Mouse (Mus musculus) neural tube, embryonic 13.5 days (tissue): ENCODE data around the gene Dennd6a. TPM values are rescaled to one million over a fixed set of nuclear protein-coding genes. Genes with fewer than 3 reads are reported as not detected.

Experiments
- ATAC-seq: fragments of 200-750 bp; cut with Nextera tagmentation; 2 replicates; pipeline ENCODE4 v1.8.0; 2017; ENCODE audit warnings: low read depth, mild to moderate bottlenecking, moderate TSS enrichment, moderate library complexity
- H3K27ac ChIP-seq: fragments of 300-500 bp; sonication (generic); replicated peaks from 2 replicates; pipeline ENCODE4 v1.5.1; 2015; ENCODE audit warnings: moderate library complexity, mild to moderate bottlenecking, inconsistent platforms
- H3K27me3 ChIP-seq: fragments of 300-500 bp; sonication (generic); 2 replicates; pipeline ENCODE4 v1.6.1; 2015; ENCODE audit warnings: mild to moderate bottlenecking, inconsistent platforms
- H3K36me3 ChIP-seq: fragments of 300-500 bp; sonication (generic); 2 replicates; pipeline ENCODE4 v1.6.1; 2015; ENCODE audit warnings: mild to moderate bottlenecking, inconsistent platforms
- H3K4me1 ChIP-seq: fragments of 300-500 bp; sonication (generic); replicated peaks from 2 replicates; pipeline ENCODE4 v1.6.1; 2015; ENCODE audit warnings: inconsistent platforms
- H3K4me2 ChIP-seq: fragments of 300-500 bp; sonication (generic); 2 replicates; pipeline ENCODE4 v1.6.1; 2015; ENCODE audit warnings: inconsistent platforms, mild to moderate bottlenecking, moderate library complexity
- H3K4me3 ChIP-seq: fragments of 300-500 bp; sonication (generic); 2 replicates; pipeline ENCODE4 v1.5.1; 2015; ENCODE audit warnings: mild to moderate bottlenecking, inconsistent platforms
- H3K9ac ChIP-seq: fragments of 300-500 bp; sonication (generic); 2 replicates; pipeline ENCODE4 v1.6.1; 2015; ENCODE audit warnings: moderate library complexity, mild to moderate bottlenecking, inconsistent platforms
- H3K9me3 ChIP-seq: fragments of 300-500 bp; sonication (generic); 2 replicates; pipeline ENCODE4 v1.6.1; 2016; ENCODE audit warnings: inconsistent platforms
- WGBS: fragments of 180-500 bp; shearing (Covaris S2); methylation state at CpG from one replicate; pipeline ENCODE4 v1.1.7; 2015; 5-methylcytosine and 5-hydroxymethylcytosine counted together
- polyA plus RNA-seq: library from polyadenylated mRNA; unstranded; fragments of >200 nt; fragmentation: Nextera tagmentation; extraction: Ambion mirVana; gene quantifications from 2 replicates; pipeline ENCODE4 v1.2.1, GENCODE M21; 2015

Dennd6a gene
- polyA plus RNA-seq, 1 experiment from 2014 or later, result 19.5 TPM

DNA sequence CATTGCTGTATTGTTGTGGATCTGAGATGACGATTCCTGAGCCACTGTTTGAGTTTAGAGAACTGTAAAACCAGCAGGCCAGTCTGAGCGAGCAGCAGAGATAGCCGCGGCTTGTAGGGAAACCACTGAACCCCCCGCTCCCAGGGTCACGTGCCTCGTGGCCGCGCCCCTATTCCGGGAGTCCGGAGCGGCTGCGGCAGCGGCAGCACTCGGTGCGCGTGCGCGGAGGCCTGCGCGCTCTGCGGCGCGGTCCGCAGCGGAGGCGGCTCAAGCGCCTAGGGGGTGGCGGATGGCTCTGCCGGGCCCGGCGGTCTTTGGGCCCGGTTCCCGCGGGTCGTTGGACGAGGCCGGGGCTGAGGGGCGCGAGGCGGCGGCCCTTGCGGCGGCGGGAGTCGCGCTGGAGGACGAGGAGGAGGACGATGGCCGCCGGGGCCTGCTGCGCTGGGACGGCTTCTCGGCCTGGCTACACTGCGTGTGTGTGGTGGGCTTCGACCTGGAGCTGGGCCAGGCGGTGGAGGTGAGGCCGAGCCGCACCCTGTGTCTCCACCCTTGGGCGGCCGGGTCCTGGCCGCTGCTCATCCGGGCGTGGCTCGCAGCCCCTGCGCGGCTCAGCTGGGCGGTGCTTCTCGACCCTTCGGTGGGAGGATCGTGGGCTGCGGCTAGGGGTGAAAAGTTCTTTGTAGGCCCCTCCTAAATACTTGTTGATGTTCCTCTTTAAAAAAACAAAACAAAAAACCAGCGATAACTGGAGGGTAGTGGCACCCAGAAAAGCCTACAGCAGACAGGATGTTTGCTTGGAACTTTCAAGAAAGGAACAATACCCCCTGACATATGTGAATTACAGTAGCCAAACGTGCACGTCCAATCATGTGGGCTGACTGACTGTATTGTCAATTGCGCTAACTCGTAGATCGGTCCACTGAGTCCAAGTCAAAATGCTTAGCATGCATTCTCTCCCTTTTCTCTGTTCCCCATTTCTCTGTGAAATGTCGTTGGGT, 6.0 kb downstream of the Dennd6a start:
- Histone ChIP-seq H3K27me3 (no peaks in the 10 kb centered on the region), H3K4me1 (peaks cover 16% of the 10 kb centered on the region), H3K4me3 (peak overlapping the region; percentile 69), H3K9ac (peak overlapping the region; percentile 99), H3K27ac (peak overlapping the region; percentile 95), H3K9me3 (no peaks in the 10 kb centered on the region), H3K36me3 (peaks cover 5% of the 10 kb centered on the region; the same call in 1 of the 2 replicates), H3K4me2 (peak overlapping the region; percentile 70)
- peak; percentile 97 for ATAC-seq
- under 1% methylated on average over 79 of the region's 79 CpGs for WGBS

DNA sequence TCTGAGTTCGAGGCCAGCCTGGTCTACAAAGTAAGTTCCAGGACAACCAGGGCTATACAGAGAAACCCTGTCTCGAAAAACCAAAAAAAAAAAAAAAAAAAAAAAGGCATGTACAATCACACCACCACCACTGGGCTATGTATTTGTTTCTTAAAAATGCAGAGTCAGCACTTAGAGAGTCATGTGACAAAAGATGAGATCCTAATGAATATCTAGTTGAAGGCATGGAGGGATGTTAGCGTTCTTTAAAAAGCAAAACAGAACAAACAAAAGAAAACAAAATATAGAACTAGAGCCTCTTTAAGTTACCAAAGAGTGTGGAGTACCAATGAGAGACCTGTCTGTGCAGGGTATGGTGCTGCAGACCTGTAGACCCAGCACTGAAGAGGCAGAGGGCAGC, 10.0 kb downstream of the Dennd6a start:
- Histone ChIP-seq H3K36me3 (peaks cover 12% of the 10 kb centered on the region), H3K9ac (no peak overlapping the region), H3K27me3 (no peaks in the 10 kb centered on the region), H3K4me1 (peaks cover 19% of the 10 kb centered on the region), H3K4me2 (no peak overlapping the region), H3K4me3 (no peak overlapping the region), H3K9me3 (no peaks in the 10 kb centered on the region), H3K27ac (no peak overlapping the region)
- no peak for ATAC-seq
- WGBS, result 80% methylated on average over 3 of the region's 3 CpGs

DNA sequence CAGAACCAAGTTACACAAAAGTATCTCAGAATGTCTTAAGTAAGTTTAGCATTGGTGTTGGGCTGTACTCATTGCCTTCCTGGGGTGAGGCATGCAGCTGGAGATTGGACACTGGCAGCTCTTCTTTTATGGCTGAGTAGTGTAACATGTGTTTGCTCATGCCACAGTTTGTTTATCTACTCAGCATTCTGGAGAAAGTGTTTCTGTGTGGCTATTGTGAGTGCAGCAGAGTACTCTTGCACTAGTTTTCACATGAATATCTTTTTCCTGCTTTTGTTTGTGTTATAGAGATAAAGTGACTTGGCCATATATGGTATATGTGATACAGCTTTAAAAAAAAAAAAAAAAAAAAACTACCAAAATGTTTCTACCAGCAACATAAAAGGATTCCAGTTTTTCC, 13.5 kb downstream of the Dennd6a start:
- Histone ChIP-seq H3K27ac (no peak overlapping the region), H3K4me3 (no peak overlapping the region), H3K9me3 (no peaks in the 10 kb centered on the region), H3K4me1 (peaks cover 4% of the 10 kb centered on the region; the same call in 1 of the 2 replicates), H3K27me3 (no peaks in the 10 kb centered on the region), H3K9ac (no peak overlapping the region), H3K4me2 (no peak overlapping the region), H3K36me3 (peaks cover 7% of the 10 kb centered on the region)
- no peak for ATAC-seq

DNA sequence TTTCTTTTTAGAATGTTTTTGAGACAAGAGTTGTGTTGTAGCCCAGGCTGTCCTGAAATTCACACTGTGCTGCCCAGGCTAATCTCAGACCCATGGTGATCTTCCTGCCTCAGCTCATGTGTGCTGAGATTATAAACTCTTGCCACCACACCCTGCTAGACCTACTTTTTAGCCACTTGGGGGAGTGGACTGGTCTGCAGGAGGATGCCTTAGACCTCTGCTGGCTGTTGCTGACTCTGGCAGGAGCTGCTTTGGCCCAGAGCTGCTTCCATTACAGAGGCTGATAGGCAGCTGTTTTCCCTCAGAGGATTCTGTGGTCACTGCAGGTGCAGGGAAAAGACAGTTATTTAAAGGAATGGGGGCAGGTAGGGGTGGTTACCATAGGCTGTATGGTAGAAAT, 17.7 kb downstream of the Dennd6a start:
- H3K27me3 ChIP-seq, result no peaks in the 10 kb centered on the region

DNA sequence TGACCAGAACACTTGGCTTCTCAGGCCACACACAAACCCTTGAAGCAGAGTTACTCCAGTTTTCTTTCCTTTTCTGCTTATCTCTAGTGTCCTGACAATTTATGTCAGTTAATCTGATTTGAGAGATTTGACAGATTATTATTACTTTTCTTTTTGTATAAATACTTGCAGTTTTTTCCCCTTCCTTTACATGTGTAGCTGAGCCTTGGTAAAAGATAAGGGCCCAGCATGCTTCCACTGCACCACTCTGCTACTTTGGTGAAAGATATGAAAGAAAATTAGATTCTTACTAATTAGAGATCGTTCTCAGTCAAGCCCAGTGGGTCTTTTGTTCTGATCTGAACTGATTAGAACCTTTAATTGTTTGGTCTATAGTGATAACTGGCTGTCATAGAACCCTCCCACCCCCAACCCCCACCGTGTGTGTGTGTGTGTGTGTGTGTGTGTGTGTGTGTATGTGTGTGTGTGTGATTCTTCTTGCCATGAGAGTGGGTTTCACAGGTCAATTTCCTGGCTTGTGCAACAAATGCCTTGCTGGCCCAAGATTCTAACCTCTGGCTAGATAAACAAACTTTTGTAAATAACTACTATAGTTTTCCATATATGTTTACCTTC, 19.7 kb downstream of the Dennd6a start:
- H3K27me3 ChIP-seq, result no peaks in the 10 kb centered on the region
- no peak overlapping the region for H3K4me2 ChIP-seq
- no peaks in the 10 kb centered on the region for H3K9me3 ChIP-seq
- H3K36me3 ChIP-seq, result peaks cover 31% of the 10 kb centered on the region
- no peak overlapping the region for H3K4me3 ChIP-seq
- no peak overlapping the region for H3K9ac ChIP-seq
- no peaks in the 10 kb centered on the region for H3K4me1 ChIP-seq
- no peak for ATAC-seq
- no peak overlapping the region for H3K27ac ChIP-seq
- WGBS, result 92% methylated on average over 2 of the region's 2 CpGs

More for the DNA sequence above, 17.7 kb downstream of the Dennd6a start:
- H3K27ac ChIP-seq, result no peak overlapping the region
- no peak overlapping the region for H3K4me3 ChIP-seq
- no peaks in the 10 kb centered on the region for H3K9me3 ChIP-seq
- no peaks in the 10 kb centered on the region; the same call in 1 of the 2 replicates for H3K4me1 ChIP-seq
- no peak for ATAC-seq
- no peak overlapping the region for H3K9ac ChIP-seq
- H3K36me3 ChIP-seq, result peaks cover 19% of the 10 kb centered on the region
- no peak overlapping the region for H3K4me2 ChIP-seq

DNA sequence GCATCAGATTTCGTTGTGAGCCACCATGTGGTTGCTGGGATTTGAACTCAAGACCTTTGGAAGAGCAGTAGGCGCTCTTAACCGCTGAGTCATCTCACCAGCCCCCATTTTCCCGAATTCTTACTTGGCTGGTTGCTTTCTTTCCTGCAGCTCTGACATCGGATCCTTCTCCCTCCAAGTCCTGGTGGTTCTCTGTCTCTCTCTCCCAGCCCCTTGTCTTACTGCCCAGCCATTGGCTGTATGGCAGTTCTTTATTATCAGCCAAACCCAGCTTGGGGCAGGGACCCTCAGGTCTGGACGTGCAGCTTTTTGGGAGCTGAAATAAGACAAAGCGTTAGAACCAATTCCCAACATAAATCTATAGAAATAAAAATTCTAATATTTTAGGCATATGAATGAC, 21.5 kb downstream of the Dennd6a start:
- whole genome bisulfite sequencing, result 94% methylated on average over 7 of the region's 7 CpGs
- no peak for ATAC-seq

DNA sequence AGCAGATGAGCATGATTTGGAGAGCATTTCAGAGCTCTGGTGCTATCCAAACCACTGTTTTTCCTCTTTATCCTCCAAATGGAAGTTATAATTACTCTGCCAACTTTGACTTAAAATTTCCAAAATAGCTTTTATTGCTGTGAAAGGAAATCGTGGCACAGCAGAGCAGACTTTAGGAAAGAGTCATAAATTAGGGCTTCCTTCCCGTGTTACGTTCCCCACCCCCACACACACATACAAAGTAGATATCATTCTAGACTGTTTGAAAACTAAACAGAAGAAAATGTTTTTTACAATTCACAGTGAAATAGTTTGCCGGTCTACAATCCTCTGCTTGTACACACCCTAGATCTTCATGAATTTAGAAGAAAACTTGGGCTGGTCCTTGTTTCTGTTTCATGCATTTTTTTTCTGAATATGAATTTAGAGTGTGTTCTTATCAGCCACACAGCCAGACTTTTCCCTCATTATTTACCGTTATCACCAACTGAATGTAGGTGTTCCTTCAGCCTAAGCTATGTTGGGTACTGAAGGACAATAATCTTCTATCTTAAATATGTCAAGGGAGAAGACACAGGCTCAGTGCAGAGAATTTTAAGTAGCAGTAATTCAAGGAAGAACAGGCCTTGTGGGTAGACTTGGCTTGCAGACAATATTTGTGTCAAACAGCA, 22.2 kb downstream of the Dennd6a start:
- 79% methylated on average over 5 of the region's 5 CpGs for WGBS
- Histone ChIP-seq H3K9me3 (no peaks in the 10 kb centered on the region), H3K27me3 (no peaks in the 10 kb centered on the region), H3K9ac (no peak overlapping the region), H3K4me2 (no peak overlapping the region), H3K4me3 (no peak overlapping the region), H3K4me1 (no peaks in the 10 kb centered on the region), H3K36me3 (peaks cover 52% of the 10 kb centered on the region), H3K27ac (no peak overlapping the region)
- no peak for ATAC-seq

More for the DNA sequence above, 21.5 kb downstream of the Dennd6a start:
- H3K4me1 ChIP-seq, result no peaks in the 10 kb centered on the region
- H3K4me2 ChIP-seq, result no peak overlapping the region
- no peak overlapping the region for H3K9ac ChIP-seq
- no peaks in the 10 kb centered on the region for H3K27me3 ChIP-seq
- H3K27ac ChIP-seq, result no peak overlapping the region
- H3K36me3 ChIP-seq, result peaks cover 46% of the 10 kb centered on the region
- H3K4me3 ChIP-seq, result no peak overlapping the region
- H3K9me3 ChIP-seq, result no peaks in the 10 kb centered on the region

DNA sequence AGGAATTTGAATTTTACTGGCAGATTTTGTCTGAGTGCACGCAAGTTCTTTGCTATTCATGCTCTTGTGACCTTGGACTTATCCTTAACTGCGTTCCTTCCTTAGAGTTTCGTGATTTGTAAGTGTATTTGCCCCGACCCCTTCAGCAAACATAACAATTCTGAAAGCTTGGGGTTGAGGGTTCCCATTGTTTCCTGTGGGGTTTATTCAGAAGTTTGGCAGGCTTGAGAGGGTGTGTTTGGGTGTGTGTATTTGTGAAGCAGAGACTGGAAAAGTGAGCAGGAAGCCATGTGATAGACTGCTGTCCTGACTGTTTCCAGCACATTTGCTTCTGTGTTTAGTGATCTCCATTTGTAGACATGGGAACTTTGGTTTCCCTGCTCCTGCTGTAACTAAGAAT, 31.7 kb downstream of the Dennd6a start:
- 71% methylated on average over 4 of the region's 4 CpGs for WGBS

DNA sequence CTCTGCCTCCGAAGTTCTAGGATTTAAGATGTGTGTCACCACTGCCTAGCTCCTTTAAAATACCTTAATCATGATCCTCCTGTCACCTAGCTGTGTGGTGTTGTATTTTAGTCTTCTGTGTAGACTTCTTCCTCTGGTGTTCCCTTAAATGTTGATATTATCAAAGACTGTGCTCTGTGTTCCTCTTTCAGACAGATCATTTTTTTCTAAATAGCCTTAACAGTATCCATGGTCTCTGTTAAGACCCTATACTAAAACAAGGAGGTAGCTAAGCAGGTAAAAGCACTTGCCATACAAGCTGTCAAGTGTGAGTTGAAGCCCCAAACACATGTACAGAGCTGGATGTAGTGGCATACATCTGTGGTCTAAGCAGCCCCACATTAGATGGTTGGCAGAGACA, 36.0 kb downstream of the Dennd6a start:
- no peak for ATAC-seq
- no peak overlapping the region for H3K27ac ChIP-seq
- WGBS, result 88% methylated on average over 1 of the region's 1 CpGs
- H3K9me3 ChIP-seq, result no peaks in the 10 kb centered on the region
- no peaks in the 10 kb centered on the region for H3K27me3 ChIP-seq
- no peak overlapping the region for H3K9ac ChIP-seq
- no peak overlapping the region for H3K4me2 ChIP-seq
- H3K4me1 ChIP-seq, result no peaks in the 10 kb centered on the region
- H3K36me3 ChIP-seq, result peaks cover 77% of the 10 kb centered on the region
- no peak overlapping the region for H3K4me3 ChIP-seq

More for the DNA sequence above, 31.7 kb downstream of the Dennd6a start:
- H3K27me3 ChIP-seq, result no peaks in the 10 kb centered on the region
- no peaks in the 10 kb centered on the region for H3K9me3 ChIP-seq
- no peak overlapping the region for H3K4me2 ChIP-seq
- H3K27ac ChIP-seq, result no peak overlapping the region
- peaks cover 73% of the 10 kb centered on the region for H3K36me3 ChIP-seq
- H3K4me1 ChIP-seq, result no peaks in the 10 kb centered on the region
- ATAC-seq, result no peak
- no peak overlapping the region for H3K4me3 ChIP-seq
- H3K9ac ChIP-seq, result no peak overlapping the region

DNA sequence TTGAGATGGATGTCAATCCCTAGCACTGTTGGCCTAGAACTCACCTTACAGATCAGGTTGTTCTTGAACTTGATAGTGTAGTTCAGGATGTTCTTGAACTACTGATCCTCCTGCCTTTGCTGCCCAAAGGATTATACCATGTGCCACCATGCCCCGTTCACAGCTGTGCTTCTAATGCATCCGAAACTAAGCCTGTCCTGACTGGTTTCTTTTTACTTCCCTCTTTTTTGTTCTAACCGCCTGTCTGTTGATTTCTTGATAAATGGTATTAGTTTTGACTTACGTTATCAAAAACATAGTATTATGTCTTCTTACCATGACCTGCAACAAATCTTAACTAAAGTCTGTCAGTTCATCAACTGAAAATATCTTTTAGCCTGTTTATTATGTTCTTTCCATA, 37.0 kb downstream of the Dennd6a start:
- H3K4me3 ChIP-seq, result no peak overlapping the region
- ATAC-seq, result no peak
- H3K9ac ChIP-seq, result no peak overlapping the region
- peaks cover 78% of the 10 kb centered on the region for H3K36me3 ChIP-seq
- no peaks in the 10 kb centered on the region for H3K9me3 ChIP-seq
- H3K4me1 ChIP-seq, result no peaks in the 10 kb centered on the region
- no peak overlapping the region for H3K27ac ChIP-seq
- 91% methylated on average over 4 of the region's 4 CpGs for WGBS
- no peak overlapping the region for H3K4me2 ChIP-seq
- H3K27me3 ChIP-seq, result no peaks in the 10 kb centered on the region

DNA sequence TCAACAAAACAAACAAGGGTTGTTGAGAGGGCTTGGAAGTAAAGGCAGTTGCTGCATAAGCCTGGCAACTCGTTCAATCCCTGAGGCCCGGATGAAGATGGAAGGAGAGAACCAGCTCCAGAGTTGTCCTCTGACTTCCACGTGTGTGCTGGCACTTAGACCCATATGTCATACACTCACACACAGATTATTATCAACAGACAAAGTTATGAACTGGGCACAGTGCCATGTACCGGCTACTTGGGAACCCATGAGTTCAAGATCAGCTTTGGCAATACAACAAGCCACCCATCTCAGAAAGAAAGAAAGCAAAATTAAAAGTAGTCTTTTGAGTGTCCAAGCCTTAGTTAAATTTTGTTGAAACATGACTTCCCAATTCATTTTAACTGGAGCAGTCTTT, 51.6 kb downstream of the Dennd6a start:
- Histone ChIP-seq H3K4me3 (no peak overlapping the region), H3K36me3 (peaks cover 90% of the 10 kb centered on the region), H3K9me3 (no peaks in the 10 kb centered on the region), H3K27me3 (no peaks in the 10 kb centered on the region), H3K4me2 (no peak overlapping the region), H3K27ac (no peak overlapping the region), H3K4me1 (no peaks in the 10 kb centered on the region), H3K9ac (no peak overlapping the region)
- ATAC-seq, result no peak
- WGBS, result 90% methylated on average over 4 of the region's 4 CpGs

DNA sequence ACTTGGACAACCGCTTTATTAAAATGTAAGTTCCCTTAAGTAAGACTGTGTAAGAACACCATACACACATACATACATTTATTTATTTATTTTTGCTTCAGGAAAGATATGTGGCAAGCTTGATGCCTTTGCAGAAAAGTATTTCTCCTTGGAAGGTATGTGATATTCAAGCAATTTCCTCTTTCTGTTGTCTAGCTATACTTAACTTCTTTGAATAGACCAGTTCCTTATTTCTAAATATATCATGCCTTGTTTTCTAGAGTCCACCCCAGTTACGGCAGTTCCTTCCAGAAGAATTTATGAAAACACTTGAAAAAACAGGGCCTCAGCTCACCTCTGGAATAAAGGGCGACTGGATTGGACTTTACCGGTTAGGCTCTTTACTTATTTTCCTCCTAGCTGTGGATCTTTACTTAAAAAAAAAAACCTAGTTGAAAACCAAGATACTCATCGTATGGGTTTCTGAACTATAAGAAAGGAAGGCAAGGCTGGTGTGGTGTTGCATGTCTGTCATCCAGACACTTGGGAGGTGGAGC, 53.0 kb downstream of the Dennd6a start:
- H3K4me1 ChIP-seq, result no peaks in the 10 kb centered on the region
- no peak overlapping the region for H3K4me3 ChIP-seq
- WGBS, result 96% methylated on average over 5 of the region's 5 CpGs
- H3K4me2 ChIP-seq, result no peak overlapping the region
- no peak for ATAC-seq
- H3K9ac ChIP-seq, result no peak overlapping the region
- no peak overlapping the region for H3K27ac ChIP-seq
- H3K27me3 ChIP-seq, result no peaks in the 10 kb centered on the region
- peaks cover 85% of the 10 kb centered on the region for H3K36me3 ChIP-seq
- no peaks in the 10 kb centered on the region for H3K9me3 ChIP-seq
